Mouse (Mus musculus) stomach, embryonic 16.5 days (tissue): ENCODE results near the gene Ubac2. TPM values are rescaled to one million over a fixed set of nuclear protein-coding genes. Genes with fewer than 3 reads are reported as not detected.

Experiments
- ATAC-seq: fragments of 200-750 bp; cut with Nextera tagmentation; 2 replicates; pipeline ENCODE4 v1.8.0; 2017; ENCODE audit warnings: moderate number of reproducible peaks, moderate TSS enrichment; ENCODE audit not compliant: insufficient read depth, low FRiP score
- H3K27ac ChIP-seq: fragments of 300-500 bp; sonication (generic); 2 replicates; pipeline ENCODE4 v1.5.1; 2014; ENCODE audit warnings: low read length
- H3K27me3 ChIP-seq: fragments of 300-500 bp; sonication (generic); 2 replicates; pipeline ENCODE4 v1.6.1; 2014; ENCODE audit warnings: low read length, control low read depth, mixed read lengths; ENCODE audit not compliant: control insufficient read depth, insufficient read depth
- H3K36me3 ChIP-seq: fragments of 300-500 bp; sonication (generic); 2 replicates; pipeline ENCODE4 v1.6.1; 2014; ENCODE audit warnings: low read length; ENCODE audit not compliant: control insufficient read depth, insufficient read depth
- H3K4me1 ChIP-seq: fragments of 300-500 bp; sonication (generic); 2 replicates; pipeline ENCODE4 v1.6.1; 2014; ENCODE audit warnings: low read length, control low read depth, mixed read lengths; ENCODE audit not compliant: control insufficient read depth, insufficient read depth
- H3K4me2 ChIP-seq: fragments of 300-500 bp; sonication (generic); 2 replicates; pipeline ENCODE4 v1.6.1; 2014; ENCODE audit warnings: low read depth, low read length, mixed read lengths
- H3K4me3 ChIP-seq: fragments of 300-500 bp; sonication (generic); replicated peaks from 2 replicates; pipeline ENCODE4 v1.5.1; 2014; ENCODE audit warnings: mild to moderate bottlenecking, low read length
- H3K9ac ChIP-seq: fragments of 300-500 bp; sonication (generic); 2 replicates; pipeline ENCODE4 v1.6.1; 2014; ENCODE audit warnings: low read length
- H3K9me3 ChIP-seq: fragments of 300-500 bp; sonication (generic); replicated peaks from 2 replicates; pipeline ENCODE4 v1.6.1; 2016; ENCODE audit warnings: low read length, control low read depth; ENCODE audit not compliant: control insufficient read depth
- WGBS: fragments of 180-500 bp; shearing (Covaris S2); extraction: QIAGEN DNeasy Blood & Tissue Kit; methylation state at CpG from one replicate; pipeline ENCODE4 v1.1.7; 2014; 5-methylcytosine and 5-hydroxymethylcytosine counted together
- polyA plus RNA-seq: library from polyadenylated mRNA; unstranded; fragments of >200 nt; fragmentation: Nextera tagmentation; extraction: Ambion mirVana; gene quantifications from 2 replicates; pipeline ENCODE4 v1.2.1, GENCODE M21; 2015

Ubac2 gene
- polyA plus RNA-seq, 1 experiment from 2014 or later = 54.9 TPM

DNA sequence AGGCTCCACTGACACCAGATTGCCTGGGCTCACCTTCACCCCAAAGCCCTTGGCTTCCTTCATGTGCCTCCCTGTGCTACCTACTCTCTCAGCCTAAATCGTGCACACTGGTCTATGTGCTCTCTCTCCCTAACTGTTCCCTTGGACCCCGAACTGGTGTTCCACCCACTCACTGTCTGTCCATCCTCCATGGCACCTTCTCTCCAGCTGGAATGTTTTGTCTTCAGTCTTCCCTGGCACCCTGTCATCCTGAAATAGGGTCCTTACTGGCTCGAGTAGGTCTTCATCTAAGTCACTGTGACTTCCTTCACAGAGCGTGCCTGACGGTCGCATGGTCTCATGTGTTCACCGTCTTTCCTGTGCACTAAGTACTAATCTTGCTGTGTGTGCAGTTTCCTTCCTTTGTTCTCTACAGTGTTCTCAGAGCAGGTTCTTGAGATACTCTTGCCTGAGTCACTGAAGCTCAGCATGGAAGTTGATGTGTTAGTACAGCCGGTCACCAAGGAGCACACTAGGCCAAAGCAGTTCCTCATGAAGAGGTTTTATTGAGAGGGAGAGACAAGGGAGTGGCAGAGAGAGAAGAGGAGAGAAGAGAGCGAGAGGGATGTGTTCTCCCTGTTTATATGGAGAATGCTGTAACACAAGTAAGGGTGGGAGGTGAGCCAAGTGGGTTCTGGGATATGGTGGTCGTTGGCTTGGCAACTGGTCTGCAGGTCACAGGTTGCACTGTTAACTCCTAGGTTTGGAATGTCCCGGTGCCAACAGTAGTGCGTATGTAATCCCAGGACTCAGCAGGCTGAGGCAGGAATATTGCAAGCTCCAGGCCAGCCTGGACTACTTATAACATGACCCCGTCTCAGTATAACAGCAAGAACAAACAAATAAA lies 114.2 kb downstream of the Ubac2 start:
- ATAC-seq = no peak
- H3K4me3 ChIP-seq = no peak overlapping the region
- H3K36me3 ChIP-seq = no peaks in the 10 kb centered on the region
- WGBS = 84% methylated on average over 13 of the region's 13 CpGs
- H3K27me3 ChIP-seq = no peaks in the 10 kb centered on the region
- H3K4me1 ChIP-seq = no peaks in the 10 kb centered on the region
- no peak overlapping the region for H3K9ac ChIP-seq
- no peak overlapping the region for H3K4me2 ChIP-seq
- H3K9me3 ChIP-seq = no peaks in the 10 kb centered on the region
- peak overlapping the region; percentile 12; the same call in 1 of the 2 replicates for H3K27ac ChIP-seq

DNA sequence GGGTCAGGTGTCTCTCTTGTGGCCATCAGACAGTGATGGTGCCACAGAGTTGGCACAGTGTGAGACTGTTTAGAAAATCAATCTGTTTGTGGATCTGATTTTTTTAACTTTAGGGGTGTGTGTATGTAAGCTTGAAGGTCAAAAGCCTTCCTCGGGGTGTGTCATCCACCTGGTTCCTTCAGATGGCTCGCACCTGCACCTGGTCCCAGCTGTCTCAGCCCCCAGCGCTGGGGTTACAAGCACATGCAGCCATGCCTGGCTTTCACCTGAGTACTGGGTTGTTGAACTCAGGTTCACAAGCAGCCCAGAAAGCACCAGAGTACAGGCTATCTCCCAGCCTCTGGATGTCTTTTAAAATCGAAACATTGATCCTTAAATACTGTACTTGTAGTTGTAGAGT lies 115.2 kb downstream of the Ubac2 start:
- H3K9ac ChIP-seq = no peak overlapping the region
- 79% methylated on average over 4 of the region's 4 CpGs for WGBS
- no peak overlapping the region for H3K4me3 ChIP-seq
- no peaks in the 10 kb centered on the region for H3K27me3 ChIP-seq
- no peaks in the 10 kb centered on the region for H3K9me3 ChIP-seq
- H3K4me2 ChIP-seq = no peak overlapping the region
- no peak overlapping the region for H3K27ac ChIP-seq
- H3K4me1 ChIP-seq = no peaks in the 10 kb centered on the region
- H3K36me3 ChIP-seq = no peaks in the 10 kb centered on the region
- ATAC-seq = no peak

DNA sequence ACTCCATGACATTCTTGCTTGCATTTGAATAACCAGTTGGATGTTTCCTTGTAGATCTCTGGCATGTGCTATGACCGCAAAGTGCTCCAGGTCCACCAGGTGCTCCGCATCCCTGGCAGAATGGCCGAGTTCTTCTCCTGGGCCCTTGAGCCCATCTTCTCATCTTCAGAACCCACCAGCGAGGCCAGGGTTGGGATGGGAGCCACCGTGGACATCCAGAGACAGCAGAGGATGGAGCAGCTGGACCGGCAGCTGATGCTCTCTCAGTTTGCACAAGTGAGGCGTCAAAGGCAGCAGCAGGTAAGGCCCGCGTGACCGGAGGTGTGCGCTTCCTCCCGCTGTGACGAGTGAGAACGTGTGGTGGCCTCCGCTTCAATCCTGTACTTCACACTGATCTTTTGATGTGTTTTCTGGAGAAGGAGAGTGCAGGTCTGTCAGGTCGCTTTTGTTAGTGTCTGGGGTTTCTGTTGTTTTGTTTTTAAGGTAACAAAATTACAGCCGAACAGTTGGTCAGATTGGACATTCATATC lies 115.8 kb downstream of the Ubac2 start:
- no peak overlapping the region for H3K4me3 ChIP-seq
- no peaks in the 10 kb centered on the region for H3K36me3 ChIP-seq
- H3K9me3 ChIP-seq = no peaks in the 10 kb centered on the region
- no peaks in the 10 kb centered on the region for H3K4me1 ChIP-seq
- no peaks in the 10 kb centered on the region for H3K27me3 ChIP-seq
- no peak overlapping the region for H3K27ac ChIP-seq
- no peak overlapping the region for H3K9ac ChIP-seq
- 89% methylated on average over 17 of the region's 17 CpGs for WGBS
- H3K4me2 ChIP-seq = no peak overlapping the region
- no peak for ATAC-seq

DNA sequence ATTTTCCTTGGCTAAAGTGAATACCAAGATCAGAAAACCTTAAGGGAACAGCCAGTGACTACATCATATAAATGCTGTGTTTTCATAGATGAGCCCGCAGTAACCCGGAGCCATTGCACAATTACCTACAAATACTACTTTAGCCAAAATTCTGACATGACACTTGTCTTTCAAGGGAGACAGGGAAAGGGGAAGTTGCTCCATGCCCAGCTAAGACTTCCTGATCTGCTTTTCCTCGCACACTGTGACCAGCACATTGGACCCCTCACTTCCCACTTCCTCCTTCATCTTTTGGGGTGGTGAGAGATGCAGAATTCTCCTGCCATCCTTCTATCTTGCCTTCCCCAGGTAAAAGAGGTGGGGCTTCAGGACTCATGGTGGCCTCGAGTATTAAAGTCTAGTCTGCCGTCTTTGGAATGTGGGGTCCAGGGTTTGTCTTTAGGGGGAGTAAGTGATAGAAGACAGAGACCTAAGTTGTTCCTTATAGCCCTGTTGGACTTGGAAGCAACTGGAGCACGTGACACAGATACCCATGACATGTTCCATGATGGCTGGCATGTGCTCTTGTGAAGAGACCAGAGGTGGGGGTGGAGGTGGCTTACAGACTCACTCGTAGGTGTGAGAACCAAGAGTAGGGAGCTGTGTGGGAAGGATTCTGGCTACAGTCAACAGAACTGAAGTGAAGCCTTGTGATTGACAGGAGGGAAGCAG lies 116.6 kb downstream of the Ubac2 start:
- H3K27ac ChIP-seq = no peak overlapping the region
- no peak for ATAC-seq
- no peaks in the 10 kb centered on the region for H3K36me3 ChIP-seq
- no peaks in the 10 kb centered on the region for H3K9me3 ChIP-seq
- no peak overlapping the region for H3K4me3 ChIP-seq
- WGBS = 91% methylated on average over 7 of the region's 7 CpGs
- H3K4me2 ChIP-seq = no peak overlapping the region
- no peaks in the 10 kb centered on the region for H3K27me3 ChIP-seq
- no peaks in the 10 kb centered on the region for H3K4me1 ChIP-seq
- H3K9ac ChIP-seq = no peak overlapping the region

DNA sequence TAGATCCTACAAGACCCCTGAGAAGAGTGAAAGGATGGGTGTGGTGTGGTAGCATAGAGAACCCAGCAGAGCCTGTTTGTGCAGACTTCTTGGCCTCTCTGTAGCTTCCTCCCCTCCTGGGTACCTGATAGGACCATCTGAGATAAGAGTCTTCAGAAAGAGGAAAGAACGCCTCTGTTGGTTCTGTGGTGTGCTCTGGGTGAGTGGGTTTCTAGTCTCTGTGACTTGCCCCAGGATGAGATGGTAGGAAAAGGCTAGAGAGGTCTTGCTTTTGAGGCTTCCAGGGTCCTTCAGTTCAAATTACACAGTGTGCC lies 117.1 kb downstream of the Ubac2 start:
- H3K27me3 ChIP-seq = no peaks in the 10 kb centered on the region
- 68% methylated on average over 1 of the region's 1 CpGs for WGBS
- H3K36me3 ChIP-seq = no peaks in the 10 kb centered on the region
- no peak for ATAC-seq
- H3K4me2 ChIP-seq = no peak overlapping the region
- no peak overlapping the region for H3K4me3 ChIP-seq
- no peaks in the 10 kb centered on the region for H3K9me3 ChIP-seq
- H3K4me1 ChIP-seq = no peaks in the 10 kb centered on the region
- H3K9ac ChIP-seq = no peak overlapping the region
- no peak overlapping the region for H3K27ac ChIP-seq

DNA sequence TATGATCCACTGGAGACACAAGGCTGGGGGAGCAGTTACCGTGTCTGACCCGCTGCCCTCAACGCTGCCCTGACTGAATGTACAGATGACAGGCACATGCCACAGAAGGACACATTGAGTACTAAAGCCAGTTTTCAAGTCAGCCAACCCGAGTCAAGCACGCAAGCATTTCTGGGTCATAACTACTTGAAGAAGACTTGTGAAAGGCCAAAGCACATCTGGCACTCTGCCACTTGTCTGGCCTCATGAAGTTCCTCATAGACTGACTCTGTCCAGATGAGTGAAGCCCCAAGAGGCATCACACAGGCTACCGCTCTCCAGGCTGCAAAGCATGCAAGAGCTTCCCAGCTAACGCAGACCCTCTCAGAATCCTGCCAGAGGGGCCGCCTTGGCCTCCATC lies 118.4 kb downstream of the Ubac2 start:
- no peak overlapping the region for H3K4me2 ChIP-seq
- H3K9me3 ChIP-seq = no peaks in the 10 kb centered on the region
- H3K36me3 ChIP-seq = no peaks in the 10 kb centered on the region
- no peak overlapping the region for H3K27ac ChIP-seq
- no peaks in the 10 kb centered on the region for H3K27me3 ChIP-seq
- 82% methylated on average over 8 of the region's 8 CpGs for WGBS
- ATAC-seq = no peak; the same call in 1 of the 2 replicates
- no peaks in the 10 kb centered on the region for H3K4me1 ChIP-seq
- no peak overlapping the region for H3K4me3 ChIP-seq
- H3K9ac ChIP-seq = no peak overlapping the region

DNA sequence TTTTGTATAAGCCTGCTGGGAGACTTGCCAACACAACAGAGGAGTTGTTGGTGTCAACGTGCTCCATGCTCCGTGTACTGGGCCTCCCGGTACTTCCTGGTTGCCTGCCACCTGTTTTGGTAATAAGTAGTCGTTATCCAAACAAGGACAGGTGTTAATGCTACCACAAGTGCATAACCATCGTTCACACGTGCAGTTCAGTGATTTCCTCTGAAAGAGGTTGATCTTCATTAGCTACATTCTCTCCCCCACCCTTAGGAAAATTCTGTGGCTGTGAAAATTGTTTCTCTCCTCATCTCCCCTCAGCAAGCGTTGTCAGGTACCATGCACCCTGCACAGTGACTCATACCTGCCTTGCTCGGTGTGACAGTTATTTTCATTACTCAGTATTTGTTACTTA lies 121.0 kb downstream of the Ubac2 start:
- Histone ChIP-seq H3K9ac (no peak overlapping the region), H3K27ac (no peak overlapping the region), H3K36me3 (no peaks in the 10 kb centered on the region), H3K27me3 (no peaks in the 10 kb centered on the region), H3K4me1 (no peaks in the 10 kb centered on the region), H3K4me3 (no peak overlapping the region), H3K9me3 (no peaks in the 10 kb centered on the region), H3K4me2 (no peak overlapping the region)
- 72% methylated on average over 8 of the region's 8 CpGs for WGBS
- ATAC-seq = no peak

DNA sequence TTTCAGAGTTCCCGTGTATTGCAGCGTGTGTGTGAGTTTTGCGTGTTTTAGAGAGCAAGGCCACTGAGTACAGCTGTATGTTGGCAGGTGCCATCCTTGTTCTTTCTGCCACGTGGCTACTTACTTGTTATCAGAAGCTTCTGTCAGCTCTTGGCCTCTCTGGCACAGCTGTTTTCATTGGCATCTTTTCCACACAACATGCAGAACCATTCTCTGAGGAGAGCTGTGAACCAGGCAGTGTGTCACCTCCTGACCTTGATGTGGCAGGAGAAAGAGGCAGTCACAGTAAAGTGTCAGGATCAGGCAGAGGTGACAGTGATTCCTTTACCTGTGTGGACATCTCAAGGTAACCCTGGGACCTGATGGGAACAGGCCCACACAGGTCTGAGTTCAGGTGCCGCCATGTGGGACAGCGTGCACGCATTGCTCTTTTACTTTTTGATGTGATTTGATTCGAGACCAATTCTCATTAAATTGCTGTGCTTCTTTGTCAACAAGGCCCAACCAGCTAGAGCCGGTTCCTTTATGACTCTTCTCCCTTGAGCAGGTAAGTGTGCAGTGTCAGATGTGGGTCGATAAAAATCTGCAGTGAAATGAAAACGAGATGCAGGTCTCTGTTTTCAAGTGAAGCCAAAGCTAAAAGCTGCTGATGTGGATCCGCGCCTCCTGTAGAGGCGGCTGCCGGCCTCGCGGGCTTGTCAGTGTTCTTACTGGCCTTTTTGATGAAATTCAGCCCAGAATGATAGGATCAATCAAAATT lies 122.1 kb downstream of the Ubac2 start:
- no peaks in the 10 kb centered on the region for H3K36me3 ChIP-seq
- no peak overlapping the region for H3K9ac ChIP-seq
- 91% methylated on average over 17 of the region's 17 CpGs for WGBS
- no peaks in the 10 kb centered on the region for H3K4me1 ChIP-seq
- H3K4me2 ChIP-seq = no peak overlapping the region
- no peak for ATAC-seq
- no peaks in the 10 kb centered on the region for H3K9me3 ChIP-seq
- H3K27ac ChIP-seq = no peak overlapping the region
- H3K27me3 ChIP-seq = no peaks in the 10 kb centered on the region
- no peak overlapping the region for H3K4me3 ChIP-seq

DNA sequence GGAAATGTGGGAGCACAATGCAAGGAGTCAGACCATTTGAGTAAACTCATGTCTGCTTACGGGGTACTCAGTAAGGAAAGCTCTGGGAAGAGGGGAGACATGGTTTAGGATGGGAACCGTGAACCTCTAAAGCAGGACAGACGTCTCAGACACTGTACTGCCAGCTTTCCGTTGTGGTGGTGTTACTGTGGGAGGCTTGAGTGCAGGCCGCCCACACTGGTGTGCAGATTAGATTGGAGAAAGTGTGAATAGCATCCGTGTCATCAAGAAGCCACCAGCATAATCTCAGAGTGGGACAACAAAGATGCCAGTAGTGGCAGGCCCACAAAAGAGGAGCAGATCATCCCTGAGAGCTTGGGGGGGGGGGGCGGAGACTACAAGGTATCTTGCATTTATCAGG lies 123.8 kb downstream of the Ubac2 start:
- H3K27me3 ChIP-seq = no peaks in the 10 kb centered on the region
- no peaks in the 10 kb centered on the region for H3K4me1 ChIP-seq
- no peak overlapping the region for H3K27ac ChIP-seq
- no peaks in the 10 kb centered on the region for H3K9me3 ChIP-seq
- no peak overlapping the region for H3K4me2 ChIP-seq
- no peaks in the 10 kb centered on the region for H3K36me3 ChIP-seq
- WGBS = 93% methylated on average over 7 of the region's 7 CpGs
- H3K4me3 ChIP-seq = no peak overlapping the region
- ATAC-seq = no peak
- H3K9ac ChIP-seq = no peak overlapping the region
